Mouse (Mus musculus): ENCODE measurements at regions not wholly inside any gene's neighbourhood (a gene's known extent, or its start where the extent isn't known, plus 50 kb on each side); places are given as distances from the start of the nearest gene placed in this dataset.

- no peaks in the 10 kb centered on the region for H3K79me2 ChIP-seq (ENCODE audit: control insufficient read depth, insufficient read depth)
- H3K36me3 ChIP-seq (ENCODE audit: control insufficient read depth, insufficient read depth), result no peaks in the 10 kb centered on the region
- no peaks in the 10 kb centered on the region for H3K79me3 ChIP-seq (ENCODE audit: low read depth)
- no peak overlapping the region for H3K4me3 ChIP-seq (ENCODE audit: insufficient read depth, poor library complexity, severe bottlenecking)
- TF ChIP-seq CTCF (IDR thresholded peaks at IDR 0.05; ENCODE audit: control insufficient read depth, insufficient read depth, insufficient read length) (no peak), USF1 (IDR thresholded peaks at IDR 0.05; ENCODE audit: low read depth) (no peak), FOSL1 (IDR thresholded peaks at IDR 0.05; ENCODE audit: insufficient read depth, low read length, poor library complexity, severe bottlenecking) (no peak), MAX (IDR thresholded peaks at IDR 0.05) (no peak), CEBPB (IDR thresholded peaks at IDR 0.05; ENCODE audit: low read depth) (no peak), MYOD1 (IDR thresholded peaks at IDR 0.05; ENCODE audit: control insufficient read depth, insufficient read length, low read depth) (no peak), MYOG (IDR thresholded peaks at IDR 0.05; ENCODE audit: control insufficient read depth, extremely low read depth, insufficient read length) (no peak)
- no peaks in the 10 kb centered on the region for H3K27me3 ChIP-seq (ENCODE audit: control insufficient read depth, insufficient read depth, insufficient read length)
- no peak overlapping the region for H3ac ChIP-seq (ENCODE audit: control insufficient read depth, insufficient read length, low read depth)
Measured at GRCm38 (mm10) chr15:67364099-67364756, 863.5 kb upstream of the Lrrc6 start.

DNA sequence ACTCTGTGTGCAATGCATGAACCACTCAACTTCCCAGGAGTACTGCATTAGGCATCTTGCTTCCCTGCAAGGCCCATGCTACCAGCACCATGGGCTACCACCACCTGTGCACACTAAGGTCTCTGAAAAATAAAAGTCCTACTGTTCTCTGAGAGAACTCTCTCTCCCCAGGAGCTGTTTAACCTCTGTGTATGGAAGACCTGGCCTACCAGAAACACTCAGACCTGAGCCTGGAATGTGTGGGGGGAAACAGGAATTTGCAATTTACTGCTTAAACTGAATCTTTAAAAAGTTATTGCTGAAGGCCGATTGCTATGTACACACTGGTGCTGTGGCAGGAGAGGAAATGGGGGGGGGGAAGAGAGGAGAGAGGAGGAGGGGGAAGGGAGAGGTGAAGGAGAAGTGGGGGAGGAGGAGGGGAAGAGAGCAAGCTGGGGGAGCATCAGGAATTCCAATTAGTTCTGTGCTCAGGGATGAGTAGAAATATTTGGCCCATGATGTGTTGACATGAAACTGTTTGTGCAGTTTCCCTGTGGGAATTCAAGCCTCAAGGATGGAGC is 860.4 kb upstream of the Lrrc6 start:
- Histone ChIP-seq H3K79me3 (ENCODE audit: low read depth) (no peaks in the 10 kb centered on the region), H3K79me2 (ENCODE audit: control insufficient read depth, insufficient read depth) (no peaks in the 10 kb centered on the region), H3K36me3 (ENCODE audit: control insufficient read depth, insufficient read depth) (no peaks in the 10 kb centered on the region), H3K27me3 (ENCODE audit: control insufficient read depth, insufficient read depth, insufficient read length) (no peaks in the 10 kb centered on the region), H3ac (ENCODE audit: control insufficient read depth, insufficient read length, low read depth) (no peak overlapping the region), H3K4me3 (ENCODE audit: insufficient read depth, poor library complexity, severe bottlenecking) (no peak overlapping the region)
- TF ChIP-seq USF1 (IDR thresholded peaks at IDR 0.05; ENCODE audit: low read depth) (no peak), MYOD1 (IDR thresholded peaks at IDR 0.05; ENCODE audit: control insufficient read depth, insufficient read length, low read depth) (peak; percentile 2), CEBPB (IDR thresholded peaks at IDR 0.05; ENCODE audit: low read depth) (no peak)

DNA sequence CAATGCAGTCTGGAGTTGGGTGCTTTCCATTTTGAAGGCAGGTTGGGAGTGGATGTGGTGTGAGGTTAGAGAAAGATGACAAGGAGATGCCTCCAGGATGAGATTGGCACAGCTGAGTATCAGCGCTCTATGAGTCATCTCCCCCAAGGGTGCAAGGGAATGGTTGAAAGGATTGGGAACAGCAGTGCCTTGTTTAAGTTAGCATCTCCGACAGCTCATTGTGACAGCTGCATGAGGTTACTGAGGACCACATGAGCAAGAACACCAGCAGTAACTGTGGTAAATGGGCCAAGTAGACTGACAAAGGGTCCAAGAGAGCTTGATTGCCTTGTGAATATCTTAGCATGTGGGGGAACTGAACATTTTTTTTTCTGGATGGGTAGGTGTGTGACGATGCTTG is 857.2 kb upstream of the Lrrc6 start:
- Histone ChIP-seq H3K79me2 (ENCODE audit: control insufficient read depth, insufficient read depth) (no peaks in the 10 kb centered on the region), H3ac (ENCODE audit: control insufficient read depth, insufficient read length, low read depth) (no peak overlapping the region), H3K4me3 (ENCODE audit: insufficient read depth, poor library complexity, severe bottlenecking) (no peak overlapping the region), H3K27me3 (ENCODE audit: control insufficient read depth, insufficient read depth, insufficient read length) (no peaks in the 10 kb centered on the region), H3K36me3 (ENCODE audit: control insufficient read depth, insufficient read depth) (no peaks in the 10 kb centered on the region), H3K79me3 (ENCODE audit: low read depth) (no peaks in the 10 kb centered on the region)
- TF ChIP-seq CEBPB (IDR thresholded peaks at IDR 0.05; ENCODE audit: low read depth) (peak; percentile 33), USF1 (IDR thresholded peaks at IDR 0.05; ENCODE audit: low read depth) (peak; percentile 62), MYOG (IDR thresholded peaks at IDR 0.05; ENCODE audit: control insufficient read depth, extremely low read depth, insufficient read length) (no peak), MYOD1 (IDR thresholded peaks at IDR 0.05; ENCODE audit: control insufficient read depth, insufficient read length, low read depth) (peak; percentile 99), CTCF (IDR thresholded peaks at IDR 0.05; ENCODE audit: control insufficient read depth, insufficient read depth, insufficient read length) (no peak), FOSL1 (IDR thresholded peaks at IDR 0.05; ENCODE audit: insufficient read depth, low read length, poor library complexity, severe bottlenecking) (peak; percentile 96), MAX (IDR thresholded peaks at IDR 0.05) (peak; percentile 76)

DNA sequence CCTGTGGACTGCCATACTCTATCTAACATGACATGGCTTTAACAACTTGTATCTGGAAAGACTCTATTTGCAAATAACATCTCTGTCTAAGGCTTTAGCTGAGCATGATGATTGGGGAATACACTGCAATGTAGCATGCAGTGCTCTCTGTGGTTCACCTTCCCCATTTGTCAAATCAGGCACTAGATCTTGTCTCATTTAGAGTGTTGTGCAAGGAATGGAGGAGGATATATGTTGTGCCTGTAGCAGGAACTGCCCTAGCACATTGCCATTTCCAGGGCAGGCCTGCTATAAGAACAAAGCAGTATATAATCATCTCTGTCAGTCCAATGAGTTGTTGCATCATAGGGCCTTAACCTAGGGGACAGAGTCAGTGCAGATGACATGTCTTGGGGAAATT is 854.6 kb upstream of the Lrrc6 start:
- Histone ChIP-seq H3K79me2 (ENCODE audit: control insufficient read depth, insufficient read depth) (no peaks in the 10 kb centered on the region), H3K4me3 (ENCODE audit: insufficient read depth, poor library complexity, severe bottlenecking) (no peak overlapping the region), H3K36me3 (ENCODE audit: control insufficient read depth, insufficient read depth) (no peaks in the 10 kb centered on the region), H3K27me3 (ENCODE audit: control insufficient read depth, insufficient read depth, insufficient read length) (no peaks in the 10 kb centered on the region), H3ac (ENCODE audit: control insufficient read depth, insufficient read length, low read depth) (no peak overlapping the region), H3K79me3 (ENCODE audit: low read depth) (no peaks in the 10 kb centered on the region)
- TF ChIP-seq USF1 (IDR thresholded peaks at IDR 0.05; ENCODE audit: low read depth), result no peak

DNA sequence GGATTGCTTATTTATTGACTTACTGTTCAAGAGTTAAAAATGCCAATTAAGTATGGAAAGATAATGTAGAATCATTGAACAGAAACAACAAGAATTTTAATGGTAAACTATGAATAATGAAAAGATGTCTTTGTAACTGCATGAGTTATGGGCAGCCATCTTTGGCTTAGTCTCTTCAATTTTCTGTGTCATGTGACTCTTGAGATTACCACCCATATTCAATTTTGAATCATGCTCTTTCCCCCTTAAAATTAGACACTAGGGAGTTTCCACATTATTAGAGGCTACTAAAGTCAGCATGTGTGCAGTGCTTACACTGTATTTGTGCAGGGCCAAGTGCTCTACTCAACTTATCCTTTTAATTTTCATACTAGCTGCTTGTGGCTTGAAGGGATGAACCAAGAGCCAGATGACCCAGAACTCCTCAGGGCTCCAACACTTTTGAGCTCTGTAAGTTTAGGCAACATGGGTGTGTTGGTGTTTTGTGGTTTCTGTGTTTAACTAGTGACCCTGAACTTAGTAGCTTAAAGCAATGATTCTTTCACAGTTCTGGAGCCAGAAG is 854.0 kb upstream of the Lrrc6 start:
- H3K79me3 ChIP-seq (ENCODE audit: low read depth), result no peaks in the 10 kb centered on the region
- no peak overlapping the region for H3ac ChIP-seq (ENCODE audit: control insufficient read depth, insufficient read length, low read depth)
- no peak for TF ChIP-seq FOSL1 (IDR thresholded peaks at IDR 0.05; ENCODE audit: insufficient read depth, low read length, poor library complexity, severe bottlenecking)
- peak; percentile 77 for TF ChIP-seq USF1 (IDR thresholded peaks at IDR 0.05; ENCODE audit: low read depth)
- H3K27me3 ChIP-seq (ENCODE audit: control insufficient read depth, insufficient read depth, insufficient read length), result no peaks in the 10 kb centered on the region
- H3K79me2 ChIP-seq (ENCODE audit: control insufficient read depth, insufficient read depth), result no peaks in the 10 kb centered on the region
- H3K36me3 ChIP-seq (ENCODE audit: control insufficient read depth, insufficient read depth), result no peaks in the 10 kb centered on the region
- H3K4me3 ChIP-seq (ENCODE audit: insufficient read depth, poor library complexity, severe bottlenecking), result no peak overlapping the region

GRCm38 (mm10) chr15:67349501-67349900 is 848.8 kb upstream of the Lrrc6 start:
- no peaks in the 10 kb centered on the region for H3K27me3 ChIP-seq (ENCODE audit: control insufficient read depth, insufficient read depth, insufficient read length)
- TF ChIP-seq MYOG (IDR thresholded peaks at IDR 0.05; ENCODE audit: control insufficient read depth, extremely low read depth, insufficient read length) (no peak), FOSL1 (IDR thresholded peaks at IDR 0.05; ENCODE audit: insufficient read depth, low read length, poor library complexity, severe bottlenecking) (no peak), CTCF (IDR thresholded peaks at IDR 0.05; ENCODE audit: control insufficient read depth, insufficient read depth, insufficient read length) (no peak), CEBPB (IDR thresholded peaks at IDR 0.05; ENCODE audit: low read depth) (no peak), USF1 (IDR thresholded peaks at IDR 0.05; ENCODE audit: low read depth) (no peak), MYOD1 (IDR thresholded peaks at IDR 0.05; ENCODE audit: control insufficient read depth, insufficient read length, low read depth) (no peak), MAX (IDR thresholded peaks at IDR 0.05) (no peak)
- H3K36me3 ChIP-seq (ENCODE audit: control insufficient read depth, insufficient read depth), result no peaks in the 10 kb centered on the region
- H3K79me3 ChIP-seq (ENCODE audit: low read depth), result no peaks in the 10 kb centered on the region
- no peaks in the 10 kb centered on the region for H3K79me2 ChIP-seq (ENCODE audit: control insufficient read depth, insufficient read depth)
- no peak overlapping the region for H3K4me3 ChIP-seq (ENCODE audit: insufficient read depth, poor library complexity, severe bottlenecking)
- no peak overlapping the region for H3ac ChIP-seq (ENCODE audit: control insufficient read depth, insufficient read length, low read depth)
